Mouse (Mus musculus) B cell, adult (primary cell): ENCODE data around the gene Pold4. TPM values are rescaled to one million over a fixed set of nuclear protein-coding genes. Genes with fewer than 3 reads are reported as not detected.

Experiments used
- total RNA-seq: library from RNA; stranded (reverse); gene quantifications from 4 replicates; pipeline ENCODE4 v1.2.4, GENCODE M21; 2023; ENCODE audit not compliant: inconsistent age

Gene Pold4
- 199 to 218 TPM (median 212 TPM) in 4 replicates for total RNA-seq

GRCm38 (mm10) chr19:4231253-4232185 lies at the start of gene Pold4:
Gene Pold4 (plus strand): TSS chr19:4231899.

DNA sequence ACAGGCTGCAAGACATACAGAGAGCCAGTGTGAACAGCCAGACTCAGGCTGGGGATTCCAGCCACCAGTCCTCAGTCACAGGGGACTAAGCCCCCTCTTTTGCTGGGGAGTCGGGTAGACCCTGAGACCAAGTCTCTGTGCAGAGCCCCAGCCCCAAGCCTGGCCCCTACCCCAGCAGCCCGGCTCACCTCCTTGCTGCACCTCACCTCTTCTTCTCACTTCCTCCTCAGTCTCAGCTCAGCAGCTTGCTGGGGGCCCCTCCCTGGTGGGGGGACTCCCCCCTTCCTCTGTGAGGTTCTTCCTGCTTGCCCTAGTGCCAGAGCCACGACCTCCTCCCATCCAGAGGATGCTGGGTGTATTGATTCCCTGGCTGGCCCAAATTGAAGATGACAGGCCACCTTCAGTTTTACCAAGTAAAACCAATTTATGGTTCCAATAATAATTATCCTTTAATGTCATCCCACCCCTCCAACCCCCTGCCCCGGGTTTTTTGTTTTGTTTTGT lies 40.8 kb upstream of the Pold4 start, which contains the start of gene Tbc1d10c:
Gene Tbc1d10c, minus strand, starts transcription at position 454 of the 504 bp plus-strand sequence.

DNA sequence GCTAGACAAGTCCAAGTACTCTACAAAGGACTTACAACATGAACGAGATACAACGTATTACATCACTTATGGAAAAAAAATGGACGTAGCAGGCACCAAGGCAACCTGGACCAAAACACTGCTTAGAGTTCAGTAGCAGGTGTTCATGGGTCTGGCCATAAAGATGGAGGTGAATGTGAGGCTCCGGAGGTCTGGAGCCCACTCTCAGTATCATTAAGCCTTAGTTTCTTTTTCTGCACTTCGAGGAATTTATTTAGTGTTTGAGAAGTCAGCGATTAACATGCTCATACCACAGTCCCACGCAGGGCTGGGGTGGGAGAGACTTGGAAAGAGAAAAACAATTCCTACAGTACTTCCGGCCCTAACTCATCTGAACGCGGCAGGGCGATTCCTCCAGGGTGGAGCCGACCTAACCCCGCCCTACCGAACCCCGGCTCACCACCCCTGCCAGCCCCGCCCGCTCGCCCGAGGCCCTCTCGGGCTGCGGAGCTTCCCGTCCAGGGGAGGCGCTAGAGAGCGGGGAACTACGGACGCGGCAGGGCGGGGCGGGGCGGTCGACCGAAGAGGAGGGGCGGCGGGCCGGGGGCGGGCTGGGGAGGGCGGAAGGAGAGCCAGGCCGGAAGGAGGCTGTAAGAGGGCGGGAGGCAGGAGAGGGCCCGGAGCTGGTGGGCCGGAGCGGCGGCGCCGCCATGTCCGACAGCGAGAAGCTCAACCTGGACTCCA lies 40.0 kb upstream of the Pold4 start, which contains the start of gene Ppp1ca:
Gene Ppp1ca, plus strand, starts transcription at position 538 of the 723 bp plus-strand sequence.

DNA sequence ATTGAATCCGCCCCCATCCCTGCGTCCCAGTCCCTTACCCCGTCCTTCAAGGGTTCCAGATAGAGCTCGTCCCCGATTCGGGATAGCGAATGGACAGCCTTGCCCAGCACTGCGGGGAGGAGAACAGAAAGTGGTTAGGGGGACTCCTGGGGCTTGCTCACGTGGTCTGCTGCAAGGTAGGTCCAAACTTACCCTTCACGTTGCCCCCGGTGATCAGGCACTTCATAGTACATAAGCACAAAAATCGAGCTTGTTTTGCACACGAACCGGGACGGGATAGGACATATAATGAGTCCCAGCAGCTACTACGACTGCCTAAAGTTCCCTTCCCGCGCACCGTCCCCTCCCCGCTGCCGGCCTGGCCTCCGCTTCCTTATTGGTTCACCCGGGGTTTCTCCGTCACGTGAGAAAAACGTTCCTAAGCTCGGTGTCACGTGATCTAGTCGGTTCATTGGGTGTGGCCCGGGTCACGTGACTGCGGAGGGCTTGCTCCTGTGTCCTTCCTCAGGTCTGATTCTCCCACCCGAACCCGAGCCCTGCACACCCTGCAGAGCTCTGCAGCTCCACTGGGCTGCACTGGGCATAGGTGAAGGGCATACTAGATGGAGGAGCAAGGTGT lies 30.3 kb upstream of the Pold4 start, which contains the start of gene Rad9a:
Gene Rad9a, minus strand, starts transcription at position 372 of the 619 bp plus-strand sequence.

GRCm38 (mm10) chr19:4214071-4214770 lies 17.5 kb upstream of the Pold4 start, which contains the start of the genes Clcf1 and AC109138.7:
Gene Clcf1 (plus strand): TSS chr19:4214238.
Gene AC109138.7 (plus strand): TSS chr19:4214357.

DNA sequence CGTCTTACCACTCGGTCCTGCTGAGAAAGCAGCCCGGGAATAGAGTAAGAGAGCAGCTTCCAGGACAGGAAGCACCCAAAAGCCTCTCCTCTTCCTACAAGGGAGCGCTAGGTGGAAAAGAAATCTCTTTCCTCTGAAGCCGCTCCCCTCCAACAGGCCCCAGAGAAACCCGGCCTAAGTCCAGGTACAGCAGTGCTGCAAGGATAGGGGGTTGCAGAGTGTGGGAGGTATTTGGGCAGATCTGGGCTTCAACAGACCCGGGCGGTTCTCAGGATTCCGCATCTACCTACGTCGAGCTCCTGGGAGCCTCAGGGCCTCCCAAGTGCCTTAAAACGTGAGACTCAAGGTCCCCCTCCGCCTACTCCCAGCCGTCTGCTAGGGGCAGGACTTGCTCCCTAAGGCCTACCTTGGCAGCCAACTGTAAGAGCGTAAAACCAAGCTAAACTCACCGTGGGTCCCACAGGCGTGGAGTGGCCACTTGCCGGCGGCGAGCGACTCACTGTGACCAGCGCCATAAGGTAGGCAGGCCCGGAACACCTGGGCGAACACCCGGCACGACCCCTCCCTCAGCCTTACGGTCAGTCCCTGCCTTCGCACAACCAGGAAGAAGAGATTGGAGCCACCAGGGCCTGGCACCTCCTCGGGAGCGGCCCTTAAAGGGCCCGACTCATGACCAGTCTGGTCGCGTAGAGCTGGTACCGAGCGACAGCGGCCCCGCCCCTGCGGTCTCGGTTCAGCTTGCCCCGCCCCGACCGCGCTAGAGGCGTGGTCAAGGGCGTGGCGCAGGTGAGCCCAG lies 37.1 kb downstream of the Pold4 start, which contains the start of gene Ssh3:
Gene Ssh3, minus strand, starts transcription at position 615 of the 796 bp plus-strand sequence.

GRCm38 (mm10) chr19:4282898-4283553 lies 51.3 kb downstream of the Pold4 start, which contains the start of gene Ankrd13d:
Gene Ankrd13d (minus strand): TSS chr19:4283137.

Other genes with a start within 250 kb of the Pold4 start
- gene Acy3, start 245.3 kb upstream of the Pold4 start, total RNA-seq, result not detected in 4 replicates
- not detected in 4 replicates for gene Tbx10, start 239.1 kb upstream of the Pold4 start, total RNA-seq
- gene Nudt8, start 231.3 kb upstream of the Pold4 start, total RNA-seq, result 22.3 to 28.3 TPM (median 25.0 TPM) in 4 replicates
- 3.2 to 4.8 TPM (median 4.4 TPM) in 4 replicates for gene Gm49405, start 231.3 kb upstream of the Pold4 start, total RNA-seq
- 8.6 to 10.7 TPM (median 10.2 TPM) in 4 replicates for gene Doc2g, start 228.6 kb upstream of the Pold4 start, total RNA-seq
- gene Ndufv1, start 219.1 kb upstream of the Pold4 start, total RNA-seq, result 83.3 to 94.8 TPM (median 93.6 TPM) in 4 replicates
- 129 to 162 TPM (median 142 TPM) in 4 replicates for gene Gstp1, start 193.9 kb upstream of the Pold4 start, total RNA-seq
- gene Gstp2, start 185.9 kb upstream of the Pold4 start, total RNA-seq, result 8.5 to 13.7 TPM (median 10.5 TPM) in 4 replicates
- gene Gstp3, start 172.3 kb upstream of the Pold4 start, total RNA-seq, result not detected in 4 replicates
- gene Cabp2, start 150.3 kb upstream of the Pold4 start, total RNA-seq, result not detected in 4 replicates
- gene Cdk2ap2, start 134.7 kb upstream of the Pold4 start, total RNA-seq, result 125 to 143 TPM (median 131 TPM) in 4 replicates
- gene Pitpnm1, start 131.9 kb upstream of the Pold4 start, total RNA-seq, result 177 to 203 TPM (median 187 TPM) in 4 replicates
- gene Aip, start 106.0 kb upstream of the Pold4 start, total RNA-seq, result 93.0 to 109 TPM (median 99.7 TPM) in 4 replicates
- gene Gpr152, start 92.1 kb upstream of the Pold4 start, total RNA-seq, result 0.38 to 0.78 TPM (median 0.69 TPM) in 4 replicates
- gene Cabp4, start 87.9 kb upstream of the Pold4 start, total RNA-seq, result 1.8 to 2.4 TPM (median 2.0 TPM) in 4 replicates
- 142 to 167 TPM (median 154 TPM) in 4 replicates for gene Coro1b, start 83.3 kb upstream of the Pold4 start, total RNA-seq
- gene Ptprcap, start 78.3 kb upstream of the Pold4 start, total RNA-seq, result 373 to 450 TPM (median 401 TPM) in 4 replicates
- gene Rps6kb2, start 68.5 kb upstream of the Pold4 start, total RNA-seq, result 49.7 to 66.7 TPM (median 51.3 TPM) in 4 replicates
- gene Carns1, start 56.4 kb upstream of the Pold4 start, total RNA-seq, result 78.2 to 88.7 TPM (median 80.1 TPM) in 4 replicates
- gene Tbc1d10c, start 40.6 kb upstream of the Pold4 start, total RNA-seq, result 250 to 285 TPM (median 268 TPM) in 4 replicates
- 381 to 449 TPM (median 412 TPM) in 4 replicates for gene Ppp1ca, start 39.8 kb upstream of the Pold4 start, total RNA-seq
- 53.6 to 56.9 TPM (median 55.2 TPM) in 4 replicates for gene Rad9a, start 30.2 kb upstream of the Pold4 start, total RNA-seq
- 141 to 150 TPM (median 145 TPM) in 4 replicates for gene Clcf1, start 17.7 kb upstream of the Pold4 start, total RNA-seq
- not detected in 4 replicates for gene AC109138.7, start 17.5 kb upstream of the Pold4 start, total RNA-seq
- gene Ssh3, start 37.3 kb downstream of the Pold4 start, total RNA-seq, result 22.2 to 34.5 TPM (median 24.6 TPM) in 4 replicates
- gene Ankrd13d, start 51.2 kb downstream of the Pold4 start, total RNA-seq, result 22.0 to 30.9 TPM (median 23.6 TPM) in 4 replicates
- 533 to 592 TPM (median 549 TPM) in 4 replicates for gene Grk2, start 74.3 kb downstream of the Pold4 start, total RNA-seq
- 209 to 242 TPM (median 228 TPM) in 4 replicates for gene Kdm2a, start 166.4 kb downstream of the Pold4 start, total RNA-seq
- gene Rhod, start 207.5 kb downstream of the Pold4 start, total RNA-seq, result 0.57 to 1.1 TPM (median 1.0 TPM) in 3 of 4 replicates, not detected in the other
- gene Syt12, start 245.5 kb downstream of the Pold4 start, total RNA-seq, result not detected in 4 replicates